Mouse (Mus musculus) gastrocnemius, adult 2 months (tissue): ENCODE measurements around the gene Itgb8. TPM values are rescaled to one million over a fixed set of nuclear protein-coding genes. Genes with fewer than 3 reads are reported as not detected.

Source experiments
- DNase-seq: peaks from one replicate; pipeline ENCODE4 v3.0.0; 2022
- H3K27ac ChIP-seq: fragments of 200-600 bp; 2 replicates; pipeline ENCODE4 v1.8.1; 2022; ENCODE audit warnings: mild to moderate bottlenecking
- H3K4me3 ChIP-seq: fragments of 200-600 bp; 2 replicates; pipeline ENCODE4 v1.8.1; 2022; ENCODE audit warnings: mild to moderate bottlenecking, moderate library complexity
- CTCF ChIP-seq: fragments of 200-600 bp; IDR thresholded peaks from 2 replicates; pipeline ENCODE4 v1.8.1; 2022; ENCODE audit warnings: antibody characterized with exemption, mild to moderate bottlenecking, moderate library complexity
- intact Hi-C: fragments of 180-260 bp; cut with DNase I; formaldehyde crosslinking; loops from one replicate; pipeline ENCODE4 v1.15.1; 2025
- total RNA-seq, 2 experiments: library from RNA; stranded (reverse); gene quantifications; 2 replicates each; pipeline ENCODE4 v1.2.3; 2021

The Itgb8 gene
- total RNA-seq, 2 experiments from 2014 or later, result 0.33 to 0.36 TPM

- no peak for DNase-seq
- TF ChIP-seq CTCF, result no peak
- H3K4me3 ChIP-seq, result peak overlapping the region; percentile 21
- H3K27ac ChIP-seq, result no peak overlapping the region
- intact Hi-C loops, result no loop called here
These were observed 81.5 kb downstream of the Itgb8 start for GRCm38 (mm10) chr12:119157068-119157467.

GRCm38 (mm10) chr12:119155566-119155965 is 83.0 kb downstream of the Itgb8 start:
- Histone ChIP-seq H3K27ac (no peak overlapping the region), H3K4me3 (no peak overlapping the region)
- intact Hi-C loops, result no loop called here
- TF ChIP-seq CTCF, result no peak
- peak; percentile 44 for DNase-seq

GRCm38 (mm10) chr12:119150956-119151355 is 87.6 kb downstream of the Itgb8 start:
- no peak overlapping the region for H3K27ac ChIP-seq
- DNase-seq, result no peak
- intact Hi-C loops, result no loop called here
- no peak overlapping the region for H3K4me3 ChIP-seq
- TF ChIP-seq CTCF, result no peak

- no peak for DNase-seq
- Histone ChIP-seq H3K27ac (no peak overlapping the region), H3K4me3 (no peak overlapping the region)
- intact Hi-C loops, result no loop called here
- TF ChIP-seq CTCF, result no peak
These were observed 90.8 kb downstream of the Itgb8 start for GRCm38 (mm10) chr12:119147753-119148152.

GRCm38 (mm10) chr12:119146031-119146430 is 92.6 kb downstream of the Itgb8 start:
- TF ChIP-seq CTCF, result no peak
- H3K4me3 ChIP-seq, result no peak overlapping the region
- no peak for DNase-seq
- no peak overlapping the region for H3K27ac ChIP-seq
- intact Hi-C loops, result no loop called here

DNA sequence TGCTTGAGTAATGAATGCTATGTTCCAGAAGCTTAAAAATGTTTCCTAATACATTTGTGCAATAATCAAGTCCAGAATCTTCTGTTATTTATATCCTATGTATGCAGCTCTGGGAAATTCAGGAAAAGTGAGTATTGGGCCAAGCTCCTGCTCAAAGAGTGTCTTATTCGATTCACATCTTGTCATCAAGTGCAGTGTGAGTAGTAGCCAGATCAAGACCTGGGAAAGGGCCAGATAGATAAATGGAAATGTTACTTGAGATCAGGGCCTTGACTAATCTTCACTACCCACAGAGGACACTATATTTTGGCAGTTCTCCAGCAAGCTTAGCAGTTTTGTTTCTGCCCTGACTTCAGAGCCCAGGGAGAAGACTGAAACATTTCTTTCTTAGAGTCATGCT is 100.7 kb downstream of the Itgb8 start:
- no peak for TF ChIP-seq CTCF
- H3K27ac ChIP-seq, result no peak overlapping the region
- DNase-seq, result no peak
- H3K4me3 ChIP-seq, result no peak overlapping the region
- intact Hi-C loops, result no loop called here

DNA sequence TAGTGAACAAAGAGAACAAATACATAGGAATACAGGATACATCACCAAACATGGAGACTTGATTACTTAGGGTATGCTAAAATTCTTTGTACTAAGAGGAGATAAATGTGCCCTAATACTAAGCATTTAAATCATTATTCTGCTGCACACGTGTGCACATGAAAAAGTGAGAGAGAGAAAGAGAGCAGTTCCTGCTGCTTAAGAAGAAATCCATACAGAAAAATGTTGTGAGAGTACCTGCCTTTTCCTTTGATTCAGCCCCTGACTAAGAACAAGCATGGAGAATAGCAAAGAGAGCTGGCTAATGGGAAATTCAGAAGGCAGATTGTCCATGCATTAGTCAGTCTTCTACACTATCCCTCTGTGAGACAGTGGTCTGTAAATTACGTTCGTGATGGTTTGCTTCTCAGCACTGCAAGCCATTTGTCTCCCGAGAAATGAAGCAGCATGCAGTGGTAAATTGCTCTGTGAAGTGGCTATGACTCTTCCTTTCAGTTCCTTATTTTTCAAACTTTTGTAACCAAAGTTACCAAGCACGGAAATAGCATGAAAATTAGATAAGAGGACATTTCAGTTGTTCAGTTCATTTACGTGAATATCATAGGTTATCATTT is 125.0 kb downstream of the Itgb8 start:
- DNase-seq, result no peak
- H3K27ac ChIP-seq, result no peak overlapping the region
- TF ChIP-seq CTCF, result no peak
- intact Hi-C loops, result no loop called here
- H3K4me3 ChIP-seq, result no peak overlapping the region

DNA sequence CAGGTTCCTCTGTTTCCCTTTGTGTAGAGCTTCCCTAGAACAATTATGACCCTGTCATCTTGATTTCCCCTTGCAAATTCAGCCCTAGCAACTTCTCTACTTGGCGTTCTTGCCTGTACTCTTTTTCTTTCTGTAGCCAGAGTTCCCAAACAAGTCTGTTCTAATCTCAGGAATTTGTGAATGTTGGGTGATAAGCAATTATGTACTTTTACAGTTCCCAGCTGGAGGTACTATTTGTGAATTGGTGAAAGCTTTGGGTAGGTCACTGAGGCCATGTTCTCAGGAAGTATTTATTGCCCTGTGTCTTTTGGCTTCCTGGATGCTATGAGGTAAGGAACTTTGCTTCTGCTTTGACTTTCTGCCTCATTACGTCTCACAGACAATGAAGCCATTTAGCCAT is 128.5 kb downstream of the Itgb8 start:
- Histone ChIP-seq H3K4me3 (no peak overlapping the region), H3K27ac (no peak overlapping the region)
- TF ChIP-seq CTCF, result no peak
- intact Hi-C loops, result no loop called here
- DNase-seq, result no peak

Other genes starting within 250 kb of the Itgb8 start
- gene Macc1, start 75.5 kb upstream of the Itgb8 start, total RNA-seq, result not detected